Mouse (Mus musculus): ENCODE data around the gene Epm2aip1. TPM values are rescaled to one million over a fixed set of nuclear protein-coding genes. Genes with fewer than 3 reads are reported as not detected.

Epm2aip1 gene
- polyA plus RNA-seq, 1 experiment: 29.2 TPM

GRCm38 (mm10) chr9:111286468-111286867 lies 14.7 kb downstream of the Epm2aip1 start:
- DNase-seq (ENCODE audit: low spot score): no peak

GRCm38 (mm10) chr9:111287956-111288355 lies 16.2 kb downstream of the Epm2aip1 start:
- DNase-seq (ENCODE audit: low spot score): no peak

DNA sequence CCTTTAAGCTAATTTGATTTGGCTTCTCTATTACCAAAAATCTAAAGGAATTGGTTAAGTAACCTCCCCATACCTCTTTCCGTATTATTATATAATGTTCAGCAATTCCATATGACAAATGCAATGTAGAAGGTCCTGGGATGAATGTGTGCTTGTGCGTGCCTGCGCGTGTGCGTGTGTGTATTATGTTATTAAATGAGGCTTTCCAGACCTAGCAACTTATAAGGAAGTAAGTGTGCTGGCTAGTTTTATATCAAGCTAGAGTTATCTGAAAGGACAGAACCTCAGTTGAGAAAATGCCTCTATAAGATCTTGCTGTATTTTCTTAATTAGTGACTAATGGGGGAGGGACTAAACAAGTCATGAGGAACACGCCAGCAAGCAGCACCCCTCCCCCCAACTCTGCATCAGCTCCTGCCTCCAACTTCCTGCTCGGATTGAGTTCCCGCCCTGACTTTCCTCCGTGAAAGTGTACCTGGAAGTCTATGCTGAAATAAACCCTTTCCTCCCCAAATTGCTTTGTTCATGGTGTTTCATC lies 17.6 kb downstream of the Epm2aip1 start:
- DNase-seq (ENCODE audit: low spot score): no peak

- DNase-seq (ENCODE audit: low spot score): peak; percentile 95
Measured at GRCm38 (mm10) chr9:111289832-111290339, 18.2 kb downstream of the Epm2aip1 start.

- no peak for DNase-seq (ENCODE audit: low spot score)
Measured at GRCm38 (mm10) chr9:111290539-111291100, 18.9 kb downstream of the Epm2aip1 start.

GRCm38 (mm10) chr9:111293234-111293633 lies 21.5 kb downstream of the Epm2aip1 start:
- no peak for DNase-seq (ENCODE audit: low spot score)

- no peak for DNase-seq (ENCODE audit: low spot score)
Measured at GRCm38 (mm10) chr9:111294911-111295310, 23.2 kb downstream of the Epm2aip1 start.

- DNase-seq (ENCODE audit: low spot score): no peak
Measured at GRCm38 (mm10) chr9:111295323-111295722, 23.6 kb downstream of the Epm2aip1 start.

DNA sequence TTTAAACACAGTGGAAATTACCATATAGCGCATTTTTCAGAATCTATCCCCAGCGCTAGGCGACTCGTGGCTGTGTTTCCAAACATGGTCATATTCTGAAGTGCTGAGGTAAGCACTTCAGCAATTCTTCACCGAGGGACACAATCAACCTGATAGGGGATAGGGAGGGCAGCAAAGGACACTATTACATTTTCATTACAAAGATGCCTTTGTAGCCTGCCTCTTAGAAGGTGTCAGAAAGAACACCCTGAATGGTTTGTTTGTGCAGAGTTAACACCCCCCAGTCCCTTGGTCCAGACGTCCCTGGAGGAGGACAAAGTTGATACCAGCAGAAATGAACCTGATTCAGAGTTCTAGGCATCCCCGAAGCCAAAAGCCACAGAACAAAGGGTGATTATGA lies 24.7 kb downstream of the Epm2aip1 start:
- DNase-seq (ENCODE audit: low spot score): no peak

DNA sequence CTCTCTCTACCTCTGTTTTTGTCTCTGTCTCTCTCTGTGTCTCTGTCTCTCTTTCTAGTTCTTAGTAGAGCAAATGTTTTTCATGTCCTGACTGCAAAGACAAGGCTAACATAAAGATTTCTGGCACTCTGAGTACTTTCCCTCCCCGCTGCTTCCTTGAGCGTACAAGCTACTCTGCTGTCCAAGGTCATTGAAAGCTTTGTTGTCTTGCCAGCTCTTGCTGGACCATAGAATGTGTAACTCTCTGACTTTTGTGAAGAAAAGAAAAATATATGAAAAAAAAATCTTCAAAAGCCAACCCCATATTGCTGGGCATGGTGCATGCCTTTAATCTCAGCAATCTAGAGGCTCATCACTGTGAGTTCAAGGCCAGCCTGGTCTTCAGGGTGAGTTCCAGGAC lies 26.9 kb downstream of the Epm2aip1 start:
- DNase-seq (ENCODE audit: low spot score): no peak

DNA sequence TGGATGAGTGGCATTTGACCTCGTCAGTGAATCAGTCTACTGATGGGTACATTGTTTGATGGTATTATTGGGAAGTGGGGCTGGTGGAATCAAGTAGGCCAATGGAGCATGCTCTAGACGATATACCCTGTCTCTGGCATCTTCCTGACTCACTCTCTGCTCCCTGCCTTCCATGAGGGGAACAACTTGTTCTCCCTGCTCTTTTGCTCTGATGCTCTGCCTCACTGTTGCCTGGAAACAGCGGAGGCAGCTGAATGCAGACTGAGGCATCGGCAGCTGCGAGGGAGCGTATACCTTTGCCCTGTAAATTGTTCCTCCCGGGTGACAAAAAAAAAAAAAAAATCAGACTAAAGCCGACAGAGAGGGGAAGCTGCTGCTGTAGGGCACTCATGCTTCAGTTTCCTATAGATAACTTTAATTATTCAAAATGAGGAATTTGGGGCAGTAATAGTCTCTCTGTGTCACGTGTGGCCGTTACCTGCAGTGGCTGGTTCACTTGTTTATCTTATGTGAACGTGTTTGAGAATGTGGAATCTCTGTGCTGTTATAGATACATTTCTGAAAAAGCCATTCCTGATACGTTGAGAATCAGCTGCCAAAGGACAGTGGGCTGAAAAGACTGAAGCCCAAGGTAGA lies 30.6 kb downstream of the Epm2aip1 start:
- DNase-seq (ENCODE audit: low spot score): no peak

DNA sequence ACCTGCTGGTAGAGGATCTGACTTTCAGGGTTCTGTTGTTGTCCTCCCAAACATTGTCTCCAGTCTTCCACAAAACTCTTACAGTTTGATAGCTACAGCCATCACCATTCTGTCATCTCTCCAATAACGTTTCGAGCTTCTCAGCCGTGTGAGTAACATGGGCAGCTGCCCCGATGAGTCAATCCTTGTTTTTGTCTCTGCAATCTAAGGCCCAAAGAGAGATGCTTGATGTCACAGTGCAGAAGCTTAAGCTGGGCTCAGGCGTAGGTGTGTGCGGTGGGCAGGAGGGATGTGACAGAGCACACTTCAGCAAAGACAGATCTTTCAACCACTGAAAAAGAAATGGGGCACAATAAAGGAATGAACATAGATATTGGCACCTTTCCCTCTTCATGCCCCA lies 32.3 kb downstream of the Epm2aip1 start:
- DNase-seq (ENCODE audit: low spot score): no peak

DNA sequence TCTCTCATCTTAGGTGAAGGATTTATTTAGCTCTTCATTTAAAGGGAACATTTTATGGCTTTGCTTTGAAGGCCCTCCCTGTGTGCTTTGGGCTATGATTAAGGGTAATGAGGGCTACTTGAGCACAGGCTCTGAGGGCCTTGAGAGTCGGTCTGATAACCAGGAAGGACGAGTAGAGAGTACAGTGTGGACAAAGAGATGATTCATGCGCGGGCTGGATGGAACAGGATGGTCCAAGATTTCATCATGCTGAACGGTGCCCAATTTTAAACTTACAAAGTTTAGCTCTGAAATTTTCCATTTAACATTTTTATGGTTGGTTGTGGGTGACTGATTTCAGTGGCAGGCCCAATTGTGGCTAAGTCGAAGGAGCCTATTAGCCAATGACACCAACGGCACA lies 34.4 kb downstream of the Epm2aip1 start:
- DNase-seq (ENCODE audit: low spot score): no peak

DNA sequence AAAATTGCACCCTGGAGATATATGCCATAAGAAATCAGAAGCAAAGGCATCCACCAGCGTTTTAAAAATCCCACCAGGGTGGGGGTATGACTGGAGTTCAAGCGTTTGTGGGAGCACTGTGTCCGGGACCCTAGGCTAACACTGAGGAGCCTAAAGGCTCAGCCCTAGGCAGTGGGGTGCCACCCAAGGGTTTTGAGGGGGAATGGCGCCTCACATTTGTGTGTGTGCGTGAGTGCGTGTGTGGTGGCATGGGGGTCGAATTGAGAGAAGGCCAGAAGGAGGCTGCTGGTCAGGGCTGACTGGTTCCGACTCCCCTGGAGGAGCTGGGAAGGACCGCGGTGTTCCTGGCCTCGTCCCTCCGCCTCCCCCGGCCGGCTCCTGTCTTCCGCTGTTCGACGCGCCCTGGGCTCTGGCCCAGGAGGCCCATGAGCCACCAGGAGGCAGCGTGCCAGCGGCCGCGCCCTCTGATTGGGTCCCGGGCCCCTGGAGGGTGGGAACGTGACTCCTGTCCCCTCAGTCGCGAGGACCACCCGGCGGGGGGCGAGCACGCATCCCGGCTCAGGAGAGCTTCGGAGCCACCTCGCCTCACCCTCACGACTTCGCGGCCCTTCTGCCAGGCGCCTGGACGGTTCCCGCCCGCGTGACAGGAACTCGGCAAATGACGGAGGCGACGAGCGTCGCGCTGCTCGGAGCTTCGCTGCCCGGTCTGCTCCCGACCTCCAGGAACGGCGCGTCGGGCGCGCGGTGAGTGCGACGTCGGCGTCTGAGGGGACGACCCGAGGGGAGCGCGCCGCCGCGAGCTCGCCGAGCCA lies 39.5 kb downstream of the Epm2aip1 start, which contains the start of gene Trank1:
TSS of gene Trank1 (plus strand) at position 709 of the 812 bp plus-strand sequence.
- DNase-seq (ENCODE audit: low spot score): no peak

DNA sequence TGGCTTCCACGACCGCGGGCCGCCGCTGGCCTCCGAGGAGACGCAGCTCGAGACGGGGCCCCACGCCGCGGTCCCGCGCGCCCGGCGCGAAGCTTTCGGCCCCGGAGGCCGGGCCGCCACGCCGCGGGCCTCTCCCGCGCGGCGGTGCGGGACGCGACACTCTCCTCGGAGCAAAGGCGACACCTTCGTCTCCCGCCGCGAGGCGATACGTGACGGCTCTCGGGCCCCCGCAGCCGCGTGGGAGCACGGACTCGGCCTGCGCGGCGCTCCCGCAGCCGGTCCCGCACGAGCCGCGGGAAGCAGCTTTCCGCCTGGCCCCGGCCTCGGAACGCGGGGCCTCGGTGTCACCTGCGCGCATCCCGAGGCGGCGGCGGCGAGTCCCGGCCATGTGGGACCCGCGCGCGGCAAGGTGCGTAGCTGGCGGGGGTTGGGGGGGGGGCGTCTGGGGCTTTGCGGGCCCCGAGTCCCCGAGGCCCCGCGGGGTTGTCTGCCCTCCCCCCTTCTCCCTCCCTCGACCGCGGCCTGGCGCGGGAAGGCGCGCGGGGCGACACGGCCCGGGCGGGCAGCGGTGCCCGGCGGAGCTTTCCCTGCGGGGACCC lies 40.2 kb downstream of the Epm2aip1 start:
- DNase-seq (ENCODE audit: low spot score): no peak

GRCm38 (mm10) chr9:111312442-111313141 lies 40.9 kb downstream of the Epm2aip1 start:
- no peak for DNase-seq (ENCODE audit: low spot score)

DNA sequence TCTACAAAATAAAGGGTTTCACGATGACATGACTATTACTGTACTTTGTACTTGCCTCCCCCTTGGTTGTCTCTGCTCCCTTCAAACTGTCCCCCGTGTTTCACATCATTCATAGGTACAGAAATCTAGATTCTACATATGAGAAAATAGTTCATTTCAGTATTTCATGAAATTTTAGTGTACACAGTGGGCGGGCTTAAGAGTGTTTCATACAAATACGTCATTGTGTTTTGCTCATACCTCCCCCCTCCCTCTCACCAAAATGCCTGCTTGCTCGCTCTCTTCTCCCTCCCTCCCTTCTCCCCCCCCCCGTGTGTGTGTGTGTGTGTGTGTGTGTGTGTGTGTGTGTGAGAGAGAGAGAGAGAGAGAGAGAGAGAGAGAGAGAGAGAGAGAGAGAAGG lies 41.6 kb downstream of the Epm2aip1 start:
- no peak for DNase-seq (ENCODE audit: low spot score)

- DNase-seq (ENCODE audit: low spot score): no peak
Measured at GRCm38 (mm10) chr9:111313793-111314192, 42.1 kb downstream of the Epm2aip1 start.

DNA sequence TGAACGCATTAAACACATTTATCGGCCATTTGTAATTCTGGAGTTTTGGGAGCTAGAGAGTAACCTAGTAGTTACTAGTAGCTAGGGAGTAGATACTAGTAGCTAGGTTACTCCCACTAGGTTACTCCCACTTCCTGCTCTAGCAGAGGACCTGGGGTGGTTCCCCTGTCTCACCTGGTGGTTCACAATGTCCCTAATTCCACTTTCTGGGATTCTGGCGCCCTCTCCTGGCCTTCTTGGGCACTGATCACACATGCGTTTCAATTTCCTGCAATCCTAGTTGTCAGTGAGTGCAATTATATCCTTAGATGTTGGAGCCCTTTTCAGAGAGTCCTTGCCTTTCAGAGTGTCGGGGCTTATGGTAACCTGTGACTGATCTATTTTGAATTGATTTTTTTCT lies 42.5 kb downstream of the Epm2aip1 start:
- no peak for DNase-seq (ENCODE audit: low spot score)

DNA sequence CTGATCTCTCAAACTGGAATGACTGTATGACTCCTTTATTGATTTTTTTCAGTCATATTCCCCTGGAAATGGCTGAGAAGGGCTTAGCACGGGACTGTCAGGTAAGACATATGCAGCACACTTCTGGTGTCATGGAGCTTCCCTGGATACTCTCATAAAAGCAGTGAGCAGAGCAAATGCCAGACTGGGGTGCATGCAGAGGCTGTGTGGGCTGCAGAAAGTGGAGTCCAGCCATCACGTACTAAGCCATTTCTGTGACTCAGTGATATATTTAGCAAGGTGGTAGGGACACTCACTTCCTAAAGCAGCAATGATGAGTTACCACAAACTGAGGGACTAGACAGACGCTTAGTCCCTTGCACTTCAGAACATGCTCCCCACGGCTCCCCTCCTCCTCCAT lies 49.2 kb downstream of the Epm2aip1 start:
- no peak for DNase-seq (ENCODE audit: low spot score)

DNA sequence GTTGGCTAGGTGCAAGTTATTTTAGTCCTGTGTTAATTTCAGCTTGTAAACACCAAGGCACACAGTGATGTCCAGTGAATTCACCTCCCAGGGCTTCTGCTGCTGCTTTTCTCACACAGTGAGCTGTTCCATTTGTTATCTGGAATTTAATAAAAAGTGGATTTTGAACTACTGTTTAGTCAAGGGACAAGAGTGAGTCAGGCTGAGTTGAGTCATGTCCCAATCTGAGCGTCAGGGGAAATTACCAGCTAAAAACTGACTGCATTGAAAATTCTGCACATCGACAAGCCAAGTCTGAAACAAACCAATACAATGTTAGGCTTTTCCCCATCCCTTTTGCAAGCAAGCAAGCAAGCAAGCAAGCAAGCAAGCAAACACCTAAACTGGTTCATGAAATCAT lies 53.2 kb downstream of the Epm2aip1 start:
- no peak for DNase-seq (ENCODE audit: low spot score)

Data from urinary bladder, adult 2 months (tissue).